24 mouse cellular contexts compared by ENCODE assay signal in the genomic region with DNA sequence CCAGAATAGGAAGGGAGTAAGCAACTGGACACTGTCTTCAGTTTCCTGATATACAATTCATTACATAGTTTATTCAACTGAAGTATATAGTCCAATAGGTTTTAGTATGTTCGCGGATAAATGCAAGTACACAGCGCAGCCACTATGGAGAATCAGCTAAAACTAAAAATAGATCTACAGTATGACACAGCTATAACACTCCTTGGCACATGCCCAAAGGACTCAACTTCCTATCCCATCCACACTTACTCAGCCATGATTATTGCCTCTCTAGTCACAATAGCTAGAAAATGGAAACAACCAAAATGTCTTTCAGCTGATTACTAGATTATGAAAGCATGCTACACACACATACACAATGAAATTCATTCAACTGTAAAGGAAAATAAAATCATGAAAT.
"Had no signal": no experiment of that assay in that cellular context is flagged by ENCODE, and none has a peak within 500 bp of the region (broad histone marks: within the 10 kb centered on the region; RNA-seq: fewer than 3 reads in every experiment).

No protein-coding gene starts in this region.

- H3K27me3 ChIP-seq: heart, embryonic 13.5 days; heart, embryonic 15.5 days; hindbrain, embryonic 13.5 days; hindbrain, embryonic 15.5 days; kidney, embryonic 15.5 days; limb, embryonic 13.5 days; limb, embryonic 15.5 days; liver, embryonic 12.5 days had no signal

- DNase-seq: gastrocnemius, postnatal 14 days; gastrocnemius, postnatal 36 days; heart, adult 11 months; heart, adult 2 months; heart, postnatal 10 days; heart, postnatal 36 days; kidney, adult 11 months; kidney, adult 2 months; kidney, adult 9 months; kidney, postnatal 14 days; kidney, postnatal 36 days had no signal

- H3K4me1 ChIP-seq: heart, embryonic 15.5 days; hindbrain, embryonic 13.5 days; hindbrain, embryonic 15.5 days; kidney, embryonic 15.5 days; limb, embryonic 13.5 days; limb, embryonic 15.5 days; liver, embryonic 12.5 days had no signal

- H3K27ac ChIP-seq: heart, adult 2 months; heart, embryonic 13.5 days; heart, embryonic 15.5 days; hindbrain, embryonic 13.5 days; hindbrain, embryonic 15.5 days; hindbrain, postnatal 0 days; kidney, embryonic 15.5 days; kidney, postnatal 0 days; layer of hippocampus, adult 2 months; left cerebral cortex, adult 2 months; limb, embryonic 13.5 days; limb, embryonic 15.5 days; liver, embryonic 12.5 days; liver, embryonic 14.5 days had no signal

- H3K36me3 ChIP-seq: heart, embryonic 13.5 days; heart, embryonic 15.5 days; hindbrain, embryonic 13.5 days; hindbrain, embryonic 15.5 days; kidney, embryonic 15.5 days; limb, embryonic 13.5 days; limb, embryonic 15.5 days; liver, embryonic 12.5 days had no signal

- H3K9me3 ChIP-seq: heart, embryonic 13.5 days; heart, embryonic 15.5 days; hindbrain, embryonic 13.5 days; hindbrain, embryonic 15.5 days; kidney, embryonic 15.5 days; limb, embryonic 13.5 days; limb, embryonic 15.5 days; liver, embryonic 12.5 days had no signal

- H3K4me3 ChIP-seq: heart, adult 2 months; heart, embryonic 13.5 days; heart, embryonic 15.5 days; hindbrain, embryonic 13.5 days; hindbrain, embryonic 15.5 days; kidney, embryonic 15.5 days; layer of hippocampus, adult 2 months; left cerebral cortex, adult 2 months; limb, embryonic 13.5 days; limb, embryonic 15.5 days; liver, embryonic 12.5 days had no signal
